Comparison of ENCODE assay signal across 8 mouse cellular contexts in genomic region chr2:20894100-20894690, GRCm38 (mm10).
DNase-seq lines count a peak whose midpoint lies in the region; ATAC-seq lines count a peak whose summit lies in the region.

No protein-coding gene starts in this region.

- H3K9ac ChIP-seq in forebrain, embryonic 11.5 days (ENCODE audit: low read length): no peak overlapping the region
- no peak overlapping the region for H3K9ac ChIP-seq in intestine, embryonic 16.5 days (ENCODE audit: low read depth, low read length)

- 47% methylated on average over 5 of the region's 5 CpGs for WGBS in forebrain, embryonic 11.5 days
- 37% methylated on average over 5 of the region's 5 CpGs for WGBS in intestine, embryonic 16.5 days

- peak; percentile 44 for ATAC-seq in frontal cortex, adult (ENCODE audit: low TSS enrichment)
- peak; percentile 76 for ATAC-seq in forebrain, embryonic 11.5 days (replicated peaks; ENCODE audit: low FRiP score)
- peak; percentile 82 for ATAC-seq in intestine, embryonic 16.5 days
- ATAC-seq in megakaryocyte progenitor cell, adult 5-6 weeks (replicated peaks; ENCODE audit: poor library complexity): peak; percentile 85

- H3K4me2 ChIP-seq in forebrain, embryonic 11.5 days (ENCODE audit: low read depth, low read length, severe bottlenecking): no peak overlapping the region
- H3K4me2 ChIP-seq in intestine, embryonic 16.5 days (ENCODE audit: low read depth, low read length): no peak overlapping the region

- H3K9me3 ChIP-seq in forebrain, embryonic 11.5 days (ENCODE audit: control insufficient read depth, low read length): no peaks in the 10 kb centered on the region
- no peaks in the 10 kb centered on the region for H3K9me3 ChIP-seq in intestine, embryonic 16.5 days (ENCODE audit: control insufficient read depth, low read length)

- DNase-seq in frontal cortex, postnatal 25 days (ENCODE audit: low spot score in 2 of 2): no peak
- DNase-seq in WW6 (ENCODE audit: low read depth, low spot score): peak; percentile 39
- peak; percentile 71 for DNase-seq in forebrain, embryonic 11.5 days (ENCODE audit: low spot score)
- peak; percentile 58 for DNase-seq in thymus, postnatal 0 days (ENCODE audit: low spot score)
- no peak for DNase-seq in right cerebral cortex, postnatal 25 days

- no peaks in the 10 kb centered on the region for H3K27me3 ChIP-seq in forebrain, embryonic 11.5 days (ENCODE audit: control insufficient read depth, insufficient read depth, low read length)
- no peaks in the 10 kb centered on the region for H3K27me3 ChIP-seq in intestine, embryonic 16.5 days (replicated peaks; ENCODE audit: control insufficient read depth, insufficient read depth, low read length)

- no peak overlapping the region for H3K27ac ChIP-seq in forebrain, embryonic 11.5 days (ENCODE audit: low read depth, low read length)
- no peak overlapping the region for H3K27ac ChIP-seq in intestine, embryonic 16.5 days (ENCODE audit: low read length)

- H3K4me1 ChIP-seq in forebrain, embryonic 11.5 days (replicated peaks; ENCODE audit: control insufficient read depth, insufficient read depth, low read length): 0 out of 2 replicates have a peak, but pooled peaks cover 4% of the 10 kb centered on the region
- peaks cover 4% of the 10 kb centered on the region; the same call in 1 of the 2 replicates for H3K4me1 ChIP-seq in intestine, embryonic 16.5 days (ENCODE audit: control insufficient read depth, insufficient read depth, low read length)

- no peak overlapping the region for H3K4me3 ChIP-seq in forebrain, embryonic 11.5 days (ENCODE audit: low read depth, low read length)
- H3K4me3 ChIP-seq in intestine, embryonic 16.5 days (ENCODE audit: low read length): no peak overlapping the region

- no peaks in the 10 kb centered on the region for H3K36me3 ChIP-seq in forebrain, embryonic 11.5 days (ENCODE audit: control insufficient read depth, insufficient read depth, low read length)
- H3K36me3 ChIP-seq in intestine, embryonic 16.5 days (ENCODE audit: control insufficient read depth, insufficient read depth, low read length): no peaks in the 10 kb centered on the region

Comparison
In these comparisons a context has a peak if more than half of its experiments do, and no peak if none do; other contexts are left out.
1. DNase-seq: peak in WW6 (single experiment), forebrain, embryonic 11.5 days (single experiment) and thymus, postnatal 0 days (single experiment); none in frontal cortex, postnatal 25 days (0 of 2) and right cerebral cortex, postnatal 25 days (single experiment).
2. Peak in every context shown above with its lines, with median percentiles within 50 percentile points of each other: ATAC-seq.